Mouse (Mus musculus): ENCODE measurements around the gene Tbx10. TPM values are rescaled to one million over a fixed set of nuclear protein-coding genes. Genes with fewer than 3 reads are reported as not detected.

Gene Tbx10
- polyA plus RNA-seq, 1 experiment from 2014 or later = 0.03 TPM

DNA sequence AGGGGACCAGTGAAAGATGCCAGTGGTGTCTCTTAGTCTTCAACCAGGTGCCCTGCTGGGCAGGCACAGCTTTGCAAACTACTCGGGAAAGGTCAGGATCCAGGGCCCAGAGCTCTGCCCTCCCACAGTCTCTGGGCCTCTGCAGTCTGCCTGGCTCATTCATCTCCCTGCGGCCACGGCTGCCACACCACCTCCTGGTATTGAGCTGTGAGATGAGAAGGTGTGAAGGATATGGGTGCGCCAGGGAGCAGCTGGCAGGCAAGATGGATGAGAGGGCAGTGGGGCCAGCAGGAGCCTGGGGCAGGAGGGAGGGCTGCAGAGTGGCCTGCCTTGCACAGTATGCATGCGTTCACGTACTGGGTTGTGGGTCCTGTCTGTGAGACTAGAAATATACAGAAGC is 1.7 kb upstream of the Tbx10 start:
- H3K27me3 ChIP-seq = peaks cover 21% of the 10 kb centered on the region
- in situ Hi-C loops (cut with MboI; ENCODE audit: low pct_unique_long_range_greater_than_20kb) = no loop called here
- ChIA-PET CTCF (interaction anchor here (1.3 kb wide), 1 partner anchor 78 kb away, joined by 3 read pairs; the partner anchor contains the start of gene Ndufs8), POLR2A (no interaction called here)
- no peak for TF ChIP-seq CTCF (IDR thresholded peaks at IDR 0.05)
- no peak for DNase-seq (ENCODE audit: low read depth, low spot score)
- ATAC-seq = no peak

DNA sequence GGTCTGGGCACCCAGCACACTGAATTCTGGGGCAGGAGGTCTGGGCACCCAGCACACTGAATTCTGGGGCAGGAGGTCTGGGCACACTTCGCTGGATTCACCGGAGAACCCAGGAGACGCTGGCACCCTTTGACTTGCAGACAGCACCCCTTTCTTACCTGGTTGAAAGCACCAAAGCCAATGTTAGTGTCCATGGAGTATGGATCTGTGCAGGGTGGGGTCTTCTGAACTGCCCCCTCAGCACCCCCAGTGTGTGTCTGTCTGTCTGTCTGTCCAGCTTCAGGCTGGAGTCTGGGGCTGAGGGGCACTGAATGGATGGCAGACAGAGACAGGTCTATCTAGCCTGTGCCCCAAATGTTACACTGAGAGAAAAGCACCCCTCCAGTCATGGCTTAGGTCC is 990 bp upstream of the Tbx10 start:
- TF ChIP-seq CTCF (IDR thresholded peaks at IDR 0.05) = no peak
- ATAC-seq (no peak), DNase-seq (ENCODE audit: low read depth, low spot score) (no peak)
- peaks cover 21% of the 10 kb centered on the region for H3K27me3 ChIP-seq
- in situ Hi-C loops (cut with MboI; ENCODE audit: low pct_unique_long_range_greater_than_20kb) = no loop called here
- ChIA-PET POLR2A (no interaction called here), CTCF (interaction anchor here (0.9 to 2.7 kb wide), 2 partner anchors 11 to 45 kb away, joined by 3 to 7 read pairs; no protein-coding TSS in a partner anchor)

DNA sequence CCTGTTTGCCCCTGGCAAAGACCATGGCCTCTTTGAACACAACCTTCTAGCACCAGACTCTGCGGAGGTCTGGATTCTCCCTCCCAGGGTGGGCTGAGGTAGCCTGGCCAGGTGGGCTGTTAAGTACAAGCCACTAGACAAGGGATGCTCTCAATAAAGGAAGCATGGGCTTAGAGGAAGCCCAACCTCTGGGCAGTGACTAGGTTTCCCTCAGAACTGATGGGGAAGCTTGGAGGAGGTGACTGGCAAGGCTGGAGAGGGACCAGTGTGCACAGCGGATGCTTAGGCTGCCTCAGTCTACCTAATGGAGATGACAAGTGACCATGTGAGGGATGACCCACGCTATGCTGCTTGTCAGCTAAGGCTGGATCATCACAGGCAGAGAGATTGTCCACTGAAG is 586 bp upstream of the Tbx10 start:
- H3K27me3 ChIP-seq = peaks cover 21% of the 10 kb centered on the region
- TF ChIP-seq CTCF (IDR thresholded peaks at IDR 0.05) = no peak
- no peak for ATAC-seq
- no peak for DNase-seq (ENCODE audit: low read depth, low spot score)
- in situ Hi-C loops (cut with MboI; ENCODE audit: low pct_unique_long_range_greater_than_20kb) = no loop called here
- ChIA-PET CTCF (interaction anchor here (0.9 to 2.7 kb wide), 2 partner anchors 11 to 45 kb away, joined by 3 to 7 read pairs; no protein-coding TSS in a partner anchor), POLR2A (no interaction called here)

DNA sequence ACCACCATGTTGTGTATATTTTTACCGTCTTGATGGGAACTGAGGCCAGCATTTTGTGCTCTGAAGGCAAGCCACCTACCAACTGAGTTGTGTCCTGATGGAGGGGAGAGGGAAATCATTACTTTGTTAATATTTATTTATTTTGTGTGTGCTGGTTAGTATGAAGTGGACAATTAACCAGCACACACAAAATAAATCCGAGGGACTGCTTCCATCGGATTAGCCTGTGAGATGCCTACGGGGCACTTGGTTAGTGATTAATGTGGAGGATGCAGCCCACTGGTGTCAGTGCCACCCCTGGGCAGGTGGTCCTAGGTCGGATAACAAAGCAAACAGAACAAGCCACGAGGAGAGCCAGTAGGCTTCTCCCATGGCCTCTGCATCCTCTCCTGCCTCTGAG is 2.4 kb downstream of the Tbx10 start:
- CTCF ChIA-PET = interaction anchor here (1.1 to 1.6 kb wide), 5 partner anchors 10 to 35 kb away, joined by 3 to 5 read pairs (median 4); partner anchors contain the start of gene Ndufv1
- H3K27me3 ChIP-seq = peaks cover 21% of the 10 kb centered on the region
- ATAC-seq (no peak), DNase-seq (ENCODE audit: low read depth, low spot score) (no peak)
- TF ChIP-seq CTCF (IDR thresholded peaks at IDR 0.05) = no peak
- in situ Hi-C loops (cut with MboI; ENCODE audit: low pct_unique_long_range_greater_than_20kb) = no loop called here
- POLR2A ChIA-PET = no interaction called here

DNA sequence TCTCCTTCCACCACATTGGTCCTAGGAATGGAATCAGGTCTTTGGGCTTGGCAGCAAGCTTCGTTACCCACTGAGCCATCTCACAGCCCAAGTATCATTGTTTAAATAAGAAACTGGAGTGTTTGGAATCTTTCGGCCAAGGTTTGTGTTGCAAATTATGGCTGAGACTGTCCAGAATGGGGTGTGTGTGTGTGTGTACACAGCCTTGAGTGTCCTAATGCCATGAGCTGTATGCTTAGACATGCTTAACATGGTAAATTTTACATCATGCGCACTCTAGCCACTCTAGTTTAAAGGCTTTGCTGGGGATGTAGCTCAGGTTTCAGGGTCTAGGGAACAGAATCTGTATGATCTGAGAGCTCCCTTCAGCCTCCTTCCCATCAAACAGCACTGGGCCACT is 3.0 kb downstream of the Tbx10 start:
- CTCF ChIA-PET = interaction anchor here (1.1 to 1.6 kb wide), 5 partner anchors 11 to 35 kb away, joined by 3 to 5 read pairs (median 4); partner anchors contain the start of gene Ndufv1
- ATAC-seq (no peak), DNase-seq (ENCODE audit: low read depth, low spot score) (no peak)
- in situ Hi-C loops (cut with MboI; ENCODE audit: low pct_unique_long_range_greater_than_20kb) = no loop called here
- POLR2A ChIA-PET = interaction anchor here (1.6 kb wide), 1 partner anchor 16 kb away, joined by 5 read pairs; no protein-coding TSS in a partner anchor
- peaks cover 21% of the 10 kb centered on the region for H3K27me3 ChIP-seq
- no peak for TF ChIP-seq CTCF (IDR thresholded peaks at IDR 0.05)

DNA sequence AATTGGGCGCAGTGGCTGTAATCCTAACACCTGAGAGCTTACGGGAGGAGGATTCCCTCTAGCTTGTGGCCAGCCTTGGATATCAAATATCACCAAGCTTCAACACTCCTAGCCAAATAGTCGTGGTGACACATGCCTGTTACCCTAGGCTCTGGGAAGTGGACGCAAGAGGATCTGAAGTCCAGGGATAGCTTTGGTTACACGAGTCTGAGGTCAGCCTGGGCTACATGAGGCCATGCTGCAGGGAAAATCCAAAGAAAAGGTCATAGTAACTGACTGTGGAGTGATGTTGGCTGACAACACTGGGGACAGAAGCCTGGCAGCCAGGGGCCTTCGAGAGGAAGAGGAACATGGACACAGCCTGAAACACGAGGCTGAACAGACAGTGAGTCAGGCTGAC is 3.6 kb downstream of the Tbx10 start:
- DNase-seq (ENCODE audit: low read depth, low spot score) (no peak), ATAC-seq (no peak)
- ChIA-PET CTCF (interaction anchor here (1.1 to 1.6 kb wide), 5 partner anchors 11 to 36 kb away, joined by 3 to 5 read pairs (median 4); partner anchors contain the start of gene Ndufv1), POLR2A (interaction anchor here (1.6 kb wide), 1 partner anchor 15 kb away, joined by 5 read pairs; no protein-coding TSS in a partner anchor)
- no peak for TF ChIP-seq CTCF (IDR thresholded peaks at IDR 0.05)
- in situ Hi-C loops (cut with MboI; ENCODE audit: low pct_unique_long_range_greater_than_20kb) = no loop called here
- peaks cover 21% of the 10 kb centered on the region for H3K27me3 ChIP-seq

DNA sequence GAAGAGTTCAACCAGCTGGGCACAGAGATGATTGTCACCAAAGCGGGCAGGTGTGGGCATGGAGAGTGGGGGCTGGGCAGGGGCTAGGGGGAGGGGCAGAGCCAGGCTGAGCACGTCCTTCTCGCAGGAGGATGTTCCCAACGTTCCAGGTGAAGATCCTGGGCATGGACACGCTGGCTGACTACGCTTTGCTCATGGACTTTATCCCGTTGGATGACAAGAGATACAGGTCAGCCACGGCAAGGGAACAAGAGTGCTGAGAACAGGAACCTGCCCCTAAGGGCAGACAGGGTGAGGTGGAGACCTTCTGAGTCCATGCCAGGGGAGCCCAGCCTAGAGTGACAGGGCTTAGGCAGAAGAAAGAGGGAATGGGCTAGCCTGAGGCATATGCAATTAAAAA is 4.2 kb downstream of the Tbx10 start:
- no peak for TF ChIP-seq CTCF (IDR thresholded peaks at IDR 0.05)
- in situ Hi-C loops (cut with MboI; ENCODE audit: low pct_unique_long_range_greater_than_20kb) = no loop called here
- ATAC-seq (no peak), DNase-seq (ENCODE audit: low read depth, low spot score) (no peak)
- ChIA-PET POLR2A (interaction anchor here (1.6 kb wide), 1 partner anchor 14 kb away, joined by 5 read pairs; no protein-coding TSS in a partner anchor), CTCF (interaction anchor here (1.3 to 4.8 kb wide), 3 partner anchors 10 to 46 kb away, joined by 3 to 33 read pairs (median 4); partner anchors contain the start of gene Acy3)
- H3K27me3 ChIP-seq = peaks cover 21% of the 10 kb centered on the region

DNA sequence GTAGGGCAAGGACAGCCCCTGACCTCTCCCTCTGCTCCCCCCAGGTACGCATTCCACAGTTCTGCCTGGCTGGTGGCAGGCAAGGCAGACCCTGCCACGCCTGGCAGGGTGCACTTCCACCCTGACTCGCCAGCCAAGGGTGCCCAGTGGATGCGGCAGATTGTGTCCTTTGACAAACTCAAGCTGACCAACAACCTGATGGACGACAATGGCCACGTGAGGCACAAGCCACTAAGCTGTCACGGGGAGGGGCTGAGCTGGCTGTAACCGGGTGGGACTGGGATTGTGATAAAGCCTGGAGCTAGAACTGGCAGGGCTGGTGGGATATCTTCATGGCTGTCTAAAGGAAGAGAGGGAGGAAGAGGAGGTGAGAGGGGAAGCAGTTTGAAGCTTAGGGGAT is 4.7 kb downstream of the Tbx10 start:
- no peak for ATAC-seq

DNA sequence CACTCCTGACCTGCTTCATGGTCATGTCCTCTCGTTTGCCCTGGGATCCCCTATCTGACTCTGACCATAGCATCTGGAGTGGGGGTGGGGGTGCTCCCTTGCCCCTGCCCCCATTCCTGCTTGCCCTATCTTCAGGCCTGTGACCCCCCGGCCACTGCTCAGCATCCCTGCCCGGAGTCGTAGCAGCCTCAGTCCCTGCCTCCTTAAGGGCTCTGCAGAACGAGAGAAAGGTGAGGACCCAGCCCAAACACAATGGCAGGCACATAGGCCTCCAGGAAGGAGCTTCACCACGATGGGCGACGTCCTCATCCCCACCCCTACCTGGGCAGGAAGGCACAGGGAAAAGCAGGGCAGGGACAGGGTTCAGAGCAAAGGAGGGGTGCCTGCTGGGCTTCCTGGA is 5.8 kb downstream of the Tbx10 start:
- H3K27me3 ChIP-seq = peaks cover 17% of the 10 kb centered on the region
- POLR2A ChIA-PET = interaction anchor here (0.9 kb wide), 1 partner anchor 10 kb away, joined by 3 read pairs; no protein-coding TSS in a partner anchor
- no peak for DNase-seq (ENCODE audit: low read depth, low spot score)
- CTCF ChIA-PET = interaction anchor here (1.0 to 4.8 kb wide), 4 partner anchors 11 to 44 kb away, joined by 3 to 33 read pairs (median 9); partner anchors contain the start of gene Acy3
- in situ Hi-C loops (cut with MboI; ENCODE audit: low pct_unique_long_range_greater_than_20kb) = no loop called here
- ATAC-seq = no peak
- TF ChIP-seq CTCF (IDR thresholded peaks at IDR 0.05) = no peak

More for the DNA sequence above, 4.7 kb downstream of the Tbx10 start:
- CTCF ChIA-PET = interaction anchor here (1.0 to 4.8 kb wide), 3 partner anchors 10 to 45 kb away, joined by 3 to 33 read pairs (median 4); partner anchors contain the start of gene Acy3
- no peak for TF ChIP-seq CTCF (IDR thresholded peaks at IDR 0.05)
- in situ Hi-C loops (cut with MboI; ENCODE audit: low pct_unique_long_range_greater_than_20kb) = no loop called here
- DNase-seq (ENCODE audit: low read depth, low spot score) = no peak
- H3K27me3 ChIP-seq = peaks cover 21% of the 10 kb centered on the region
- POLR2A ChIA-PET = no interaction called here

DNA sequence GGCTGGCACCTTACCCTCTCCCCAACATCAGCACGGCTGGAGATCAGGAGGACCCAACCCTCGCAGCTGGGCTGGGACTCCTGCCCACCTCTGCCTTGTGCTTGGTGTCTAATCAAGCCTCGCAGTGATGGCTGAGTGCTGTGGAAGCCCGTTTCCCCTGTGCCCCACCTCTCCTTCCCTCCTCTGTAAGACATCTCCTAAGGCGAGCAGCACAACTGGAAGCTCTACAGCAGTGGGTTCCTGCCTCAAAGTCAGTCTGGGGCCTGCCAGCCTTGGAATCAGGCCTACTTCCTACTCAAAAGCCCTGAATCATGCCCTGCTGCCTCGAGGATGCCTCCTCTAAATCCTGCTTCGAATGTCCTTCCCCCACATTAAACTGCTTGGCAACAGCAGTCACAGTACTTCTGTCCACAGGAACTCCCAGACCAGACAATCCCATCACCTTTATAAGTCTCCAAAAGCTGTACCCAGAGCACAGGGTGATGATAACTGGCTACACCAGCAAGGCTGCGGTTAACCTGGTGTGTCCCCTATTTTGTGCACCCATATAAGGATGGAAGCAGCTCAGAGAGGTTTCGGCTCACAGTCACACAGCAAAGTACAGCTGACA is 6.7 kb downstream of the Tbx10 start:
- DNase-seq (ENCODE audit: low read depth, low spot score) = no peak
- peaks cover 11% of the 10 kb centered on the region for H3K27me3 ChIP-seq
- no peak for TF ChIP-seq CTCF (IDR thresholded peaks at IDR 0.05)
- ATAC-seq = no peak
- CTCF ChIA-PET = interaction anchor here (0.9 to 4.8 kb wide), 10 partner anchors 12 to 52 kb away, joined by 3 to 33 read pairs (median 4); partner anchors contain the start of genes Acy3, Gstp2 and Ndufv1
- in situ Hi-C loops (cut with MboI; ENCODE audit: low pct_unique_long_range_greater_than_20kb) = no loop called here
- POLR2A ChIA-PET = interaction anchor here (0.9 to 2.9 kb wide), 2 partner anchors 11 to 12 kb away, joined by 3 to 14 read pairs; partner anchors contain the start of gene Ndufv1
